Mouse (Mus musculus): Measurements from ENCODE around the gene Upk2. TPM values are rescaled to one million over a fixed set of nuclear protein-coding genes. Genes with fewer than 3 reads are reported as not detected.
"Not testable (repeated sequence)": the region's sequence is repeated elsewhere in the genome, so short reads cannot be mapped to it uniquely, and the experiment has no call there.

The Upk2 gene
- total RNA-seq, 1 experiment from 2014 or later = not detected

GRCm38 (mm10) chr9:44423576-44423975, 31.2 kb downstream of the Upk2 start:
- no peak for ATAC-seq (replicated peaks in 1 of 2; ENCODE audit: insufficient read depth in 1 of 2, low FRiP score in 2 of 2, low TSS enrichment in 1 of 2, low read depth in 1 of 2, poor library complexity in 2 of 2, severe bottlenecking in 2 of 2)

DNA sequence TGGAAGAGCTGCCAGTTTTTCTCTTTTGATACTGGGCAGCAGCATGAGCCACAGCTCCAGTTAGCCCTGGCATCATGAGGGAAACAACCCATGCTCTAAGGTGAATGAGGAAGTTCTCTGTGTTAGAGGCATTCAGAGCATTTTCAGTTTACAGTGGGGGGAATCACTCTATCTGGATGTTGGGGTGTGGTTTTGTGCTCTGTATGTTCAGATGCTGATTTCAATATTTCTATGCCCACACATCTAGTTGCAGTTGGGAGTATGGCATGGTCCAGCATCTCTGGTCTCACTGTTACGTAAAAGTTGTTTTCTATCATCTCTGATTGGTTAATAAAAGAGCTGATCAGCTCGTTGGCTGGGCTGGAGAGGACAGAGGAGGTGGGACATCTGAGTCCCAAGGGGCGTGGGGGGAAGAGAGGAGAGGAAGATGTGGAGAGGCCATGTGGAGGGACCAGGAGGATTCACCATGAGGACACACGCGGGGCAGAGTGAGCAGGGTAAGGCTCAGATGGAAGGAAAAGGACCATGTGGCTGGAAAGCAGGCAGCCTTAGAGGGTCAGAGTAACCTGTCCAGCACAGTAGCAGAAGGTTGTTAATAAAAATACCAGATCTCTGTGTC, 34.4 kb downstream of the Upk2 start:
- ATAC-seq (replicated peaks in 1 of 2; ENCODE audit: insufficient read depth in 1 of 2, low FRiP score in 2 of 2, low TSS enrichment in 1 of 2, low read depth in 1 of 2, poor library complexity in 2 of 2, severe bottlenecking in 2 of 2) = no peak; a peak in 1 of 4 replicates

GRCm38 (mm10) chr9:44419730-44420129, 35.0 kb downstream of the Upk2 start:
- not testable (repeated sequence) for ATAC-seq (replicated peaks in 1 of 2; ENCODE audit: insufficient read depth in 1 of 2, low FRiP score in 2 of 2, low TSS enrichment in 1 of 2, low read depth in 1 of 2, poor library complexity in 2 of 2, severe bottlenecking in 2 of 2)

DNA sequence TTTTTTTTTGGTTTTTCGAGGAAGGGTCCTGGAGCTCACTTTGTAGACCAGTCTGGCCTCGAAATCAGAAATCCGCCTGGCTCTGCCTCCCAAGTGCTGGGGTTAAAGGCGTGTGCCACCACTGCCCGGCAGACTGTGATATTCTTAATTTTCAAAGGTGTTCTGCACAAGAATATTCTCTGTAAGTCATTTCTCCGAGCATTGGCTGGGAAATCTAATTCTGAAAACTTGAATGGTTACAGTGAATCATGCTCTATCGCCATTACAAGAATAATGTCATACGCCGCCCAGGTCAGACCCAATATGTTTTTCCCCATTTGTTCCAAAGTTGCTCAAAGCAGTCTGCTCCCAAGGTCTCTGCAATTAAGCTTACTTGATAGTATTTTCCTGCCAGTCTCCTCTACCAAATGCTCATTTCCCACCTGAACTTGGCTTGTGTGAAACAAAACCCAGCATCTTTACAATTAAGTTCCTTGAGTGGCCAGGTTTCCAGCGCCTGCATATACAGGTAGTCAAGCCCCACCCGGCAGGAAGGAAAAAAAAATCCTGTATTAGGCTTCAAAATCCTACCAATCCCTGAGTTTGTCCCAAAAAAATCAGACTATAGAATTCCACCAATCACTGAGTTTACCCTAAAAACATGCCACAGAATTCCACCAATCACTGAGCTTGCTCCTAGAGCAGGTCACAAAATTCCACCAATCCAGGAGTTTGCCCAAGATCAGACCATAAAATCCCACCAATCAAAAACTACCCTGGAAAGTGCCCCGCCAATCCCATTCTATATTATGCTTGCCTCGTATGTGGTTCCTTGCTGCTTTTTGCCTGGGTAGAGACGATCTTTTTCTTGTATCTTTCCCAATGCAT, 36.0 kb downstream of the Upk2 start, which contains the start of gene Ccdc84:
Gene Ccdc84 (minus strand): TSS at position 51 of the 867 bp plus-strand sequence.
- ATAC-seq (replicated peaks in 1 of 2; ENCODE audit: insufficient read depth in 1 of 2, low FRiP score in 2 of 2, low TSS enrichment in 1 of 2, low read depth in 1 of 2, poor library complexity in 2 of 2, severe bottlenecking in 2 of 2) = no peak

GRCm38 (mm10) chr9:44417892-44418363, 36.8 kb downstream of the Upk2 start:
- ATAC-seq (replicated peaks in 1 of 2; ENCODE audit: insufficient read depth in 1 of 2, low FRiP score in 2 of 2, low TSS enrichment in 1 of 2, low read depth in 1 of 2, poor library complexity in 2 of 2, severe bottlenecking in 2 of 2) = peak; percentile 87 to 95

DNA sequence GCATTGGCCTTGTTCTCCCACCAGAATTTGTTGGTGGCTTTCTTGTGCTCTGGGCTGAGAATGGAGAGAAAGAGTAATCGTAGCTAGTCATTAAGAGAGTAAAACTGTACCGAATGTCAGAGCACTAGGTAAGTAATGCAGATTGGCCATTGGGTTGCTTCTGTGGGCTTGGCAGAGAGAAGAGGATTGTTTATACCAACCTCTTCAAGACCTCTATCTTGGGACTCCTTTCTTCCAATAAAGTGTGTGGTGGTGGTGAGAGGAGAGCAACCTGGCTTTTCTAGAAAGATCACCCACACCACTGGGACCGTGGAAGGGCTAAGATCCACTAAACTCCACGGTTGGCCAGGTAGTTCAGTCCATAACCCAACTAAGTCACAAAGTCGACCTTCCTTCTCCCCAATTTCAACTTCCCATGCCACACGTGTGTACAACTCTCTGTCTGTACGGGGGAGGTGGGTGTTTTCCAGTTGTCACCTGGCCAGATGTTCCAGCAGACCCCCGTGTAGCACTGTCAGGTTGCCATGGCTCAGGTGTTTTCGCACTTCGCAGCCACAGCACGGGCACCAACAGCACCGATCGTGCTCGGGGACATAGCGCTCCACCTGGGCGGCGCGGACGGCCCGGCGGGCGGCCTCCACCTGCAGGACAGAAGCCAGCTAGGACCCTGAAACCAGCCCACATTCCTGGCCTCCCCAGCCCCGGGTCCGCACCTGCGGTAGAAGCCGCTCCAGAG, 37.5 kb downstream of the Upk2 start:
- ATAC-seq (replicated peaks in 1 of 2; ENCODE audit: insufficient read depth in 1 of 2, low FRiP score in 2 of 2, low TSS enrichment in 1 of 2, low read depth in 1 of 2, poor library complexity in 2 of 2, severe bottlenecking in 2 of 2) = no peak

DNA sequence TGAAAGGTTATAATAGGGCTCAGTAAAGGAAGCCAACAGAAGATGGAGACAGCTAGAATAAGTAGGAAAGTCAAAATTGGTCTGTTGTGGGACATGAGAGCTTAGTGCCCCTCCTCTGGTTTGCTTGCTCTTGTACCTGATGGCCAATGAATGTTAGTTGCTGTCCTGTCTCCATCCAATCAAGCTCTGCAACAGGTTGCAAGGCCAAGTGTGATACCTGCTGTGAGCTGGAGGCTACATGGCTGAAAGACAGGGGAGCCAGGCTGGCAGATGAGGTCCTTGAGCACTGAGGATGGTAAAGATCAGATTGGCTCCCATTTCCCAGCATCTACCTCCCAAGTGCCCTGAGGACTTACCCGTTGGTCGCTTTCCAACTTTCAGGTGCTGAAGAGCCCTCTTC, 42.0 kb downstream of the Upk2 start:
- no peak for ATAC-seq (replicated peaks in 1 of 2; ENCODE audit: insufficient read depth in 1 of 2, low FRiP score in 2 of 2, low TSS enrichment in 1 of 2, low read depth in 1 of 2, poor library complexity in 2 of 2, severe bottlenecking in 2 of 2)

GRCm38 (mm10) chr9:44412306-44412705, 42.5 kb downstream of the Upk2 start:
- ATAC-seq (replicated peaks in 1 of 2; ENCODE audit: insufficient read depth in 1 of 2, low FRiP score in 2 of 2, low TSS enrichment in 1 of 2, low read depth in 1 of 2, poor library complexity in 2 of 2, severe bottlenecking in 2 of 2) = no peak

DNA sequence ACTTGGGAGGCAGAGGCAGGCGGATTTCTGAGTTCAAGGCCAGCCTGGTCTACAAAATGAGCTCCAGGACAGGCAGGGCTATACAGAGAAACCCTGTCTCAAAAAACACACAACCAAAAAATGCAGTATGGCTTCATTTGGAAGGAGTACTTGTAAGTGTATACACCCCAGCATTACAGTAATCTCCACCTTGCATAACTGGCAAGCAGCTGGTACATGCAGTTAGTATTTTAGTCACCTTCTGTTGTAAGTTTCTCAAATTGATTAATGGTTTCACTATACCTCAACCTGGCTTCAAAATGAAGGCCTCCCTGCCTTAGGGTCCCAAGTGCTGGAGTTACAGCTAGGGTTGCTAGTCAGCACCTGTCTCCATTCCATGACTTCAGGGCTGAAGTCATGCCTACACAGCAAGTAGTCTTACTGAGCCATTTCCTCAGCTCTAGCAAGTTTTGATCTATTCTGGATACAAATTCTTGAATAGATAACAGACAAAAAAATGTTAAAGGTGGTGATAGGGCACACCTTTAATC, 43.1 kb downstream of the Upk2 start:
- no peak for ATAC-seq (replicated peaks in 1 of 2; ENCODE audit: insufficient read depth in 1 of 2, low FRiP score in 2 of 2, low TSS enrichment in 1 of 2, low read depth in 1 of 2, poor library complexity in 2 of 2, severe bottlenecking in 2 of 2)

GRCm38 (mm10) chr9:44410647-44411336, 44.0 kb downstream of the Upk2 start:
- no peak for ATAC-seq (replicated peaks in 1 of 2; ENCODE audit: insufficient read depth in 1 of 2, low FRiP score in 2 of 2, low TSS enrichment in 1 of 2, low read depth in 1 of 2, poor library complexity in 2 of 2, severe bottlenecking in 2 of 2)

DNA sequence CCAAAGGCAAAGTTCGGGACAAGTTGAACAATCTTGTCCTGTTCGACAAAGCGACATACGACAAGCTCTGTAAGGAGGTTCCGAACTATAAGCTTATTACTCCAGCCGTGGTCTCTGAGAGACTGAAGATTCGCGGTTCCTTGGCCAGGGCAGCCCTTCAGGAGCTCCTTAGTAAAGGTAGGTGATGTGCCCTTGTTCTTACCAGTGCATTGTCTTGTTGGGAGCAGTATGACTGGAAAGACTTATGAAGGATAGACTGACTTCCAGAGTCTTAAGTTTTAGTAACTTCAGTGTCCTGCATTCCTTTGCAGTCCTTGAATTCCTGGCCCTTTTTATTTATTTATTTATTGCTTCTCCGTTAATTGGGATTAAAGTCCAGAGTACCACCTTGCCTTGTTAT, 46.1 kb downstream of the Upk2 start:
- ATAC-seq (replicated peaks in 1 of 2; ENCODE audit: insufficient read depth in 1 of 2, low FRiP score in 2 of 2, low TSS enrichment in 1 of 2, low read depth in 1 of 2, poor library complexity in 2 of 2, severe bottlenecking in 2 of 2) = not testable (repeated sequence)

- ATAC-seq (replicated peaks in 1 of 2; ENCODE audit: insufficient read depth in 1 of 2, low FRiP score in 2 of 2, low TSS enrichment in 1 of 2, low read depth in 1 of 2, poor library complexity in 2 of 2, severe bottlenecking in 2 of 2) = peak in 1 of 2 experiments; percentile 22; a peak in 1 of 4 replicates
Measured at GRCm38 (mm10) chr9:44407752-44408097, 47.1 kb downstream of the Upk2 start.

GRCm38 (mm10) chr9:44406906-44407751, 47.6 kb downstream of the Upk2 start, which contains the start of the genes Rps25 and Trappc4:
Rps25 (plus strand) TSS chr9:44407139.
Trappc4 (minus strand) TSS chr9:44407600.
- peak; percentile 94 for ATAC-seq (replicated peaks in 1 of 2; ENCODE audit: insufficient read depth in 1 of 2, low FRiP score in 2 of 2, low TSS enrichment in 1 of 2, low read depth in 1 of 2, poor library complexity in 2 of 2, severe bottlenecking in 2 of 2)

DNA sequence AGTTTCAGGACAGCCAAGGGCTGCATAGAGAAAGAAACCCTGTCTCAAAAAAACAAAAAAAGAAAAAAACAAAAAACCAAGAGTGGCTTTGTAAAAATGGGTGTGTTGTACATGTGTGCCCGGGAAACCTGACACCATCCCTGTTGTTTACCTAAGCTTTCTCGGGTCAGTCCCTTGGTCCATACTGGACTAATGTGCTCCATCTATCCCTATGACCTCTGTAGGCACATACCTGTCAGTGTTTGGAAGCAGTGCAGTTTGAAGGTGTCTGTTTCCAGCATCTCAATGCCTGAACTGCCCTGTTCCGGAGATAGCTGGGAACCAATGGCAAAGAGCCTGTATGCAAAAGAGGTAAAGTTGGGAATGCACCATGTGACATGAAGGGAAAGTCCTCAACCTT, 49.8 kb downstream of the Upk2 start:
- no peak for ATAC-seq (replicated peaks in 1 of 2; ENCODE audit: insufficient read depth in 1 of 2, low FRiP score in 2 of 2, low TSS enrichment in 1 of 2, low read depth in 1 of 2, poor library complexity in 2 of 2, severe bottlenecking in 2 of 2)

All from hematopoietic stem cell, adult 5-6 weeks (primary cell).